Mouse (Mus musculus) embryo, embryonic 9.5 days (tissue): ENCODE data around the gene Caskin1.

Experiments used
- DNase-seq: peaks from one replicate; pipeline ENCODE4 v3.0.0-alpha.2; 2017; ENCODE audit errors: extremely low spot score

The Caskin1 gene

GRCm38 (mm10) chr17:24470701-24471527 is 17.5 kb upstream of the Caskin1 start:
- no peak for DNase-seq

- no peak for DNase-seq
Measured at GRCm38 (mm10) chr17:24472512-24472911, 15.9 kb upstream of the Caskin1 start.

- DNase-seq, result no peak
Measured at GRCm38 (mm10) chr17:24473612-24474275, 14.7 kb upstream of the Caskin1 start, which contains the start of gene Bricd5. Gene Bricd5 (plus strand): TSS chr17:24473884.

DNA sequence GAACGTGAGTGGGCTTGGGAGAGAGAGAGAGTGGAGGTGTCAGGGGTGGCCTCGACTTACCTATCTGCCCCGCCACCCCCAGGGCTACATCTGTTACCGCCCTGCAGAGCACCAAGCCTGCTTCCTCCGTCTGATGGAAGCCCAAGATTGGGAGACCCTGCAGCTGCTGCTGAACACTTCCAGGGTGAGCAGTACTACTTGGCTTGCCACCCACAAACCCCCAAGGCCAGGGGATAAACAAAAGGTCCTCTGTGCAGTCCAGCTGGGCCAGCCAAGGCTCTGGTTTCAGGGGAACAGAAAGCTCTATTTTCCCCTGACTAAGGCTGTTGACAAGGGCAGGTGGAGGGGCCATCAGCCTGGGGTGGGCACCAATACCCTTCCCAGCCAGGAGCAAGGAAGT is 13.8 kb upstream of the Caskin1 start:
- DNase-seq, result no peak

DNA sequence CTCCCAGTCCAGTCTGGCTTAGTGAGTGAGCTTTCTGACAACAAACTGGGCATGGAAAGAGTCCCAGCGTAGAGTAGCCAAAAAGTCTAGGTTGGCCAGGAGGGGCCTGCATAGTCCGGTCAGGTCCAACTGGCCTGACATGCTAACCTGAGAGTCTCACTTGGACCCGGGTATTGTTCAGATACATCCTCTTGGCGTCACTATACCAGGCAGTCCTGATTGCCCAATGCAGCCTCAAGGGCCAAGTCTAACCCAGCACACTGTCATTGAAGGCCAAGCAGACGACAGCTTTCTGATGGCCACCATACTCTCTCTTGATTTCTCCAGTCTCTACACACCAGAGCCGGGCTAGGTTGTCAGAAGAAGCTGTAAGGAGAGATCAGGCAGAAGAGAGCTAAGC is 12.8 kb upstream of the Caskin1 start:
- DNase-seq, result no peak

- no peak for DNase-seq
Measured at GRCm38 (mm10) chr17:24476022-24476776, 12.2 kb upstream of the Caskin1 start.

DNA sequence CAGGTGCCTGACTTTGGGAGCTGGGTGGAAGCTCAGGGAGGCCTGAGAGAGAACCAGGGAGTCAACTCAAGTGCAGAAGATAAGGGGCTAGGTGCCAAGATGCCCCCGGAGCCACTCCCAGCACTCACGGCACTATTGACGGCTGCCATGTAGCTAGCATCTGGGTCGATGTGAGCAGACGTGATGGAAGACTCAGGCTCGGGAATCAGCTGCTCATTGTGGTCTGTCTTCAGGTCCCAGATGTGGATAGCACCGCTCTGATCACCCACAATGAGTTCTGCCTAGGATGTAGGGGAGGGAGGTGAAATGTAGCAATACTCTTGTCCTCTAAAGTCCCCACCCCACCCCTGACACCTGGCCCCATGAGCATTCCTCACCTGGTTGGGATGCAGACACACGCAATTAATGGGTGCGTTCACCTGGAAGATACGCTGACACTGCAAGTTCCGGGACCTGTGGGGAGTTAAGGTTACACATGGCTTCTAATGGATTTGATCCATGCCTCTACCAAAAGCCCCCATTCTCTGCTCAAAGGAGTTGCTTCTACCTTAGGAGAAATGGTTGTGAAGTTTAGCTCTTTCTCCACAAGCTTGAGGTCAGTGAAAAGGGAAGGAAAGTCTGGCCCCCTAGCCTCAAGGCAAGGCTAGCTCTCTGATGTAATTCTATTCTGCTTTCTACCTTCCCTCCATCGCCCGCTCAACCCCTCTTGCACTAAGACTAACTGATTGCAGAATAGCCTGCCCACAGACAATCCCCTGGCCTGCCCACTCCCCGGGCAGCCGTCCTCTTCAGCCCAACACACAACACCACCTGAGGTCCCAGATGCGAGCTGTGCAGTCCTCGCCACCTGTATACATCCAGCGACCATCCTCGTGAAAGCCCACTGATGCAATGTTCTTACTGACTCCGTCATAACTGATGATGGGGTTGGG is 11.1 kb upstream of the Caskin1 start:
- DNase-seq, result no peak

DNA sequence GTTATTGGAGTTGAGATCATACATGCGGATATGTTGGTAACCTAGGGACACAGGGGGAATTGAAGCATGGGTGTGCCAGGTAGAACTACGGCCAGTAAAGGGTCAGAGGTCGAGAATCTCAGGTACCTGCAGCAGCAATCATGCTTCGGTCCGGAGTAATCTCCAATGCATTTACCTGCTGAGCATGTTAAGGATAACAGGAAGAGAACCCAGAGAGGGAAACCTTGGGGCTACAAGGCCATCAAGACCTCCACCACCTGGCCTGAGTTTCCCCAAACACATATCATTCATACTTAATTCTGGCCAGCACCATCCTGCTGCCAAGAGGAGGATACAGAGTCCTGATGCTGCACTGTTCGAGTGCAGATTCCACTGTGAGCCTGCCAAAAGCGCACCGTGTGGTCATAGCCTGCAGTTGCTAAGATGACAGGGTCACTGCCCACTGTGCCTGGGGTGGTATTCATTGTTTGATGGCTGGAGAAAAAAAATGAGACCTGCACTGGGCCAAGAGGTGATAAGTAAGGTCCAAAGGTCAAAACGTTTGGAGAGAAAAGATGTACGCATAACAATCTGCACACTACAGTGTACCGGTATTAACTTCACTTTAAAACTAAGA is 10.3 kb upstream of the Caskin1 start:
- no peak for DNase-seq

DNA sequence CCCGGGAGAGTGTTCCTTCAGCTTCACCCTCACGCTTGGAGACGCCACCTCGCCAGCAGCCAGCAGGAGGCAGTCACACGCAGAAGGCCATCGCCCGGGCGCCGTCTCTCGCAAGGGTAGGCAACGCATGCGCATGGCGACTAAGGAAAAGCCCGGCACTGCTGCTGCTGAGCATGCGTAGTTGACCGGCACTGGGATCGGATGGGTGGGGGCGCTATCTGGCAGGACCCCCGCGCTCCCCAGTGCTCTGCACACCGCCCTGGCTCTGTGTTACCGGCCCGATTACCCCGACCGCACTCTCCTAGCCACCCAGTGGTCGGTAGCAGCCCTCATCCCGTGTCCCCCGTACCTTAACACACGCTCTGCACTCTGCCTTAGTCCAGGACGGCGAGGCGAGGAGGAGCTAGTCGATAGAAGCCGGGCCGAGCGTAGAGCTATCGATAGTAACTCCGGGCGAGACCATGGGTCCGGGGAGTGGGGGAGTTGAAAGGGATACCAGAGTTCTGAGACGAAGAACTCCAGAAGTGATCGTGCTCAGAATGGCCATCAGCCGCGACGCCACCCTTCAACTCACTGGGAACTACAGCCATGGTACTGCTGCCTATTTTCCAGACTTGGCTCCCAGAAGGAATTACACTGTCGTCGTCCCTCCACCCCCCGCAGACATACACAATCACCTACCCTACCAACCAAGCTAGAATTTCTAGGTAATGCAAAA is 9.6 kb upstream of the Caskin1 start, which contains the start of gene Mlst8:
Mlst8 (minus strand) TSS at position 416 of the 718 bp plus-strand sequence.
- peak; percentile 98 for DNase-seq

DNA sequence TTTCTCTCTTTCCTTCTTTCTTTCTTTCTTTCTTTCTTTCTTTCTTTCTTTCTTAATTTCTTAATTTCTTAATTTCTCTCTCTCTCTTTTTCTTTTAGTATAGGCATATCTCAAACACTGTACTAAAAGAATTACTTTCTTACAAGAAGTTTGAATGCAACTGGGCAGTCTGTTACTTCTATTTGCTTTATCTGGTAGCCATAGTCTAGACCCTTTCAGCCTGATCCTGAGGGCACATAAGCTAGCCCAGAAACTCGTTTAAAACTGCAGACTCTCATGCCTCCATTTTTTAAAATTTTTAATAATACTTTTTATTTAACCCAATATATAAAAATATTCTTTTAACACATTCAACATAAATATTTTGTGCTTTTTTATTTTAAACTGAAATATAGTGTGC is 9.0 kb upstream of the Caskin1 start:
- DNase-seq, result no peak

DNA sequence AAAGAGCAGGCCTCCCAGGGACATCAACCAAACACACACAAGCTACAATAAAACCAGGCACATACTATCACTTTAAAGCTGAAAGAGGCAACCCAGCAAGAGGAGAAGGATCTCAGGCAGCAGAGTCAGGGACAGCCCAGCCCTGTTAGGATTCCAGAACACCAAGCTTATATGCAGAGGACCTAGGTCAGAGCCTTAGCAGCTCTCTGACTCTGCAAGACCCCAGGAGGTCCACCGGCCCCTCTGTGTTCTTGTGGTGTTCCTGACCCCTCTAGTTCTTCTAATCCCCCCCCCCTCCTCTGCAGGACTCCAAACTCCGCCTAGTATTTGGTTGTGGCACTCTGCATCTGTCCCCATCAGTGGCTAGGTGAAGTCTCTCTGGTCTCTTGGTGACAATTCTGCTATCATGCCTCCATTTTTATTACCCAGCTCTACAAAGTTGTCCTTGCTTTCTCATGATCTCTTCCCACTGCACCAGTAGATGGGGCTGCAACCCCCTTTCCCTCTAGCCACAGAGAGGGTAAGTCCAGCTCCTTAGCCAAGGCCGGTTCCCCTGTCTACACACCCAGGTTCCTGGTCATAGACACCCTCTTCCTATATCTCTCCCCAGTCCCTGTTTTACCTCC is 8.1 kb upstream of the Caskin1 start:
- no peak for DNase-seq

DNA sequence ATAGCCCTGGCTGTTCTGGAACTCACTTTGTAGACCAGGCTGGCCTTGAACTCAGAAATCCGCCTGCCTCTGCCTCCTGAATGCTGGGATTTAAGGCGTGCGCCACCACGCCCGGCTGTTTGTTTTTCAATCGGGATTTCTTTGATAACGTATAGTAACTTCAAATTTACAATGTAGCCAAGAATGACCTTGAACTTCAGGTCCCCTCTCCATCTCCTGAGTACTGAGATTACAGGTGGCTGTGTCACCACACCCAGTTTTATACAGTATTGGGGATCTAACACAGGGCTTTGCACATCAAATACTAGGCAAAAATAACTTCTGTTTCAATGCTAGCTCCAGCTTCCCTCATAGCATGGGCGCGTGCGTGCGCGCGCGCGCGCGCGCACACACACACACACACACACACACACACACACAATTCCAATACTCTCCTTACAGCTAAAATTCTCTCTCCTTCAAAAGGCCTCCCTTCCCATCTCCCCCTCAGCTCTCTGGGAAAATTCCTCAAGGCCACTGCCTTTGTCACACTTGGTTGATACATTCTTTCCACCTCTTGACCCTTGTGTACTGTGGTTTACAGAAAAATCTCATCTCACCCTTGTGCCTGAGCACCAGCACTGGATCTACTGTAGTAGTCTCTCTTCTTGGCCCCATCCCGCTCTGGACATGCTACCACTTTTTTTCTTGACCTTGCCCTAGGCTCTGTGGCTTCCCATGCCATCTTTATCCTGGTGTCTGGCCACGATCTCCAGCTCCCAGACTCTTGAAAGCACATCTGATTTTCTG is 7.2 kb upstream of the Caskin1 start:
- no peak for DNase-seq

DNA sequence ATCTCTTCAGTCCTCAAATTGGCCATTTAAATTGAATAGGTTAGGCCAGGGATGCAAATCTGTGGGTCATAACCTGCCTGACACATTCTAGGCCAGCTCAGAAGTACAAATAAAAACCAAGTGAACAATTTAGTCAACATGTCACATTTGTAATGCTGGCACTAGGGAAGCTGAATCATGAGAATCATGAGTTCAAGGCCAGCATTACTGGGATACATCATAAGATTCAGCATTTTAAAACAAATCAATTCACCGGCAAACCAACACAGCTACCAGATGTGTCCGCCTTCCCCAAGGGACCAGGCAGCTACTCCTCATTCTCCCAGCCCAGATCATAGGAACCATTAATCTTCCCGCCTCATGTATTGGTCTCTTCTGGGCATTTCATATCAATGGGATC is 4.9 kb upstream of the Caskin1 start:
- no peak for DNase-seq

GRCm38 (mm10) chr17:24485090-24485860 is 3.1 kb upstream of the Caskin1 start:
- no peak for DNase-seq

DNA sequence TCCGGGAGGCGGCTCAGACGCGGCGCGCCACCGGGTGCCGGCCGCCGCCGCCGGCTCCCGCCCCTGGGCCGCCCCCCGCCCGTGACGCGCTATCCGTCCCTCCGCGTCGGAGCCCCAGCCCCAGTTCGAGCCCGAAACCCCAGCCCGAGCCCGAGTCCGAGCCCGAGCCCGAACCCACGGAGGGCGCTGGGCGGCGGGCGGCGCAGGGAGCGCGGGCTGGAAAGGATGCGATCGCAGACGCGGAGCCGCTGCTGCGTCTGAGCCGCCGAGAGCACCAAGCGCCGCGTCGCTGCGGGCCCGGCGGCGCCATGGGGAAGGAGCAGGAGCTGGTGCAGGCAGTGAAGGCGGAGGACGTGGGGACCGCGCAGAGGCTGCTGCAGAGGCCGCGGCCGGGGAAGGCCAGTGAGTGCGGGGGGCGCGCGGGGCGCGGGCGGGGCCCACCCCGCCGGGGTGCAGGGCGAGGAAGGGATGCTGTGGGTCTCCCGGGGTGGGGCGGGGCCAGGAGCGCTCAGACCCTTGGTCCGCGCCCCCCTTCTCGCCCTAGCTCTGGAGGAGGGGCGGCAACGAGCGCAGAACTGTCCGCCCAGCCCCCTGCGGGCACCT is 362 bp downstream of the Caskin1 start:
- peak; percentile 60 for DNase-seq

GRCm38 (mm10) chr17:24489265-24490030 is 1.0 kb downstream of the Caskin1 start:
- no peak for DNase-seq

- DNase-seq, result no peak
Measured at GRCm38 (mm10) chr17:24490399-24490798, 2.0 kb downstream of the Caskin1 start.
